Mouse (Mus musculus) intestine, embryonic 14.5 days (tissue): ENCODE data around the gene Ly6g6e. TPM values are rescaled to one million over a fixed set of nuclear protein-coding genes. Genes with fewer than 3 reads are reported as not detected.
A peak's percentile ranks its signal among the peaks of the same experiment; 100 is the strongest.

Experiments used
- ATAC-seq: fragments of 200-750 bp; cut with Nextera tagmentation; replicated peaks from 2 replicates; pipeline ENCODE4 v1.8.0; 2017; ENCODE audit warnings: low read depth, moderate number of reproducible peaks, moderate TSS enrichment, moderate library complexity; ENCODE audit not compliant: low FRiP score, low TSS enrichment
- DNase-seq: peaks from one replicate; pipeline ENCODE4 v3.0.0-alpha.2; 2018; ENCODE audit warnings: low spot score
- H3K27ac ChIP-seq: fragments of 300-500 bp; sonication (generic); 2 replicates; pipeline ENCODE4 v1.5.1; 2014; ENCODE audit warnings: low read depth, mild to moderate bottlenecking, control low read depth
- H3K27me3 ChIP-seq: fragments of 300-500 bp; sonication (generic); replicated peaks from 2 replicates; pipeline ENCODE4 v1.6.1; 2014; ENCODE audit warnings: low read length, control low read depth; ENCODE audit not compliant: control insufficient read depth, insufficient read depth
- H3K36me3 ChIP-seq: fragments of 300-500 bp; sonication (generic); 2 replicates; pipeline ENCODE4 v1.6.1; 2014; ENCODE audit warnings: low read length, control low read depth; ENCODE audit not compliant: control insufficient read depth, insufficient read depth
- H3K4me1 ChIP-seq: fragments of 300-500 bp; sonication (generic); replicated peaks from 2 replicates; pipeline ENCODE4 v1.6.1; 2014; ENCODE audit warnings: low read length, control low read depth, mixed read lengths; ENCODE audit not compliant: control insufficient read depth, insufficient read depth
- H3K4me2 ChIP-seq: fragments of 300-500 bp; sonication (generic); 2 replicates; pipeline ENCODE4 v1.6.1; 2014; ENCODE audit warnings: low read length
- H3K4me3 ChIP-seq: fragments of 300-500 bp; sonication (generic); 2 replicates; pipeline ENCODE4 v1.5.1; 2014; ENCODE audit warnings: low read depth, low read length, control low read depth, mixed read lengths
- H3K9ac ChIP-seq: fragments of 300-500 bp; sonication (generic); 2 replicates; pipeline ENCODE4 v1.6.1; 2014; ENCODE audit warnings: mild to moderate bottlenecking, low read length
- H3K9me3 ChIP-seq: fragments of 300-500 bp; sonication (generic); 2 replicates; pipeline ENCODE4 v1.6.1; 2016; ENCODE audit warnings: low read length, control low read depth; ENCODE audit not compliant: control insufficient read depth
- WGBS: fragments of 180-500 bp; shearing (Covaris S2); extraction: QIAGEN DNeasy Blood & Tissue Kit; methylation state at CpG from one replicate; pipeline ENCODE4 v1.1.7; 2014; 5-methylcytosine and 5-hydroxymethylcytosine counted together
- polyA plus RNA-seq: library from polyadenylated mRNA; unstranded; fragments of >200 nt; fragmentation: Nextera tagmentation; extraction: Ambion mirVana; gene quantifications from 2 replicates; pipeline ENCODE4 v1.2.1, GENCODE M21; 2014

The Ly6g6e gene
- polyA plus RNA-seq, 1 experiment from 2014 or later: 2.8 TPM

GRCm38 (mm10) chr17:35101161-35101560, 24.5 kb downstream of the Ly6g6e start:
- Histone ChIP-seq H3K36me3 (peaks cover 73% of the 10 kb centered on the region), H3K27me3 (no peaks in the 10 kb centered on the region), H3K4me1 (peaks cover 5% of the 10 kb centered on the region), H3K9ac (no peak overlapping the region), H3K27ac (no peak overlapping the region), H3K4me2 (no peak overlapping the region), H3K9me3 (no peaks in the 10 kb centered on the region), H3K4me3 (no peak overlapping the region)
- no peak for ATAC-seq
- DNase-seq: no peak
- WGBS: 89% methylated on average over 11 of the region's 11 CpGs

- WGBS: 68% methylated on average over 8 of the region's 8 CpGs
- Histone ChIP-seq H3K27ac (peak overlapping the region; percentile 9; the same call in 1 of the 2 replicates), H3K4me2 (no peak overlapping the region), H3K9me3 (no peaks in the 10 kb centered on the region), H3K4me1 (peaks cover 5% of the 10 kb centered on the region), H3K9ac (no peak overlapping the region), H3K27me3 (no peaks in the 10 kb centered on the region), H3K36me3 (peaks cover 61% of the 10 kb centered on the region), H3K4me3 (no peak overlapping the region)
- ATAC-seq (no peak), DNase-seq (no peak)
Observed at GRCm38 (mm10) chr17:35102299-35102698, 25.6 kb downstream of the Ly6g6e start.

GRCm38 (mm10) chr17:35103221-35103690, 26.6 kb downstream of the Ly6g6e start:
- no peak overlapping the region for H3K27ac ChIP-seq
- H3K36me3 ChIP-seq: peaks cover 52% of the 10 kb centered on the region
- H3K27me3 ChIP-seq: no peaks in the 10 kb centered on the region
- no peak for DNase-seq
- no peak; the same call in 1 of the 2 replicates for ATAC-seq
- 56% methylated on average over 6 of the region's 6 CpGs for WGBS
- no peak overlapping the region for H3K9ac ChIP-seq
- H3K4me3 ChIP-seq: no peak overlapping the region
- H3K4me1 ChIP-seq: peaks cover 5% of the 10 kb centered on the region
- H3K4me2 ChIP-seq: no peak overlapping the region
- H3K9me3 ChIP-seq: no peaks in the 10 kb centered on the region

- Histone ChIP-seq H3K4me2 (no peak overlapping the region), H3K27me3 (no peaks in the 10 kb centered on the region), H3K36me3 (peaks cover 44% of the 10 kb centered on the region), H3K4me1 (peaks cover 5% of the 10 kb centered on the region), H3K9ac (no peak overlapping the region), H3K4me3 (no peak overlapping the region), H3K9me3 (no peaks in the 10 kb centered on the region), H3K27ac (no peak overlapping the region)
- ATAC-seq (no peak), DNase-seq (no peak)
- 82% methylated on average over 7 of the region's 7 CpGs for WGBS
Observed at GRCm38 (mm10) chr17:35104079-35104478, 27.4 kb downstream of the Ly6g6e start.

GRCm38 (mm10) chr17:35104754-35105153, 28.1 kb downstream of the Ly6g6e start:
- Histone ChIP-seq H3K4me1 (peaks cover 5% of the 10 kb centered on the region), H3K9me3 (no peaks in the 10 kb centered on the region), H3K27me3 (no peaks in the 10 kb centered on the region), H3K9ac (no peak overlapping the region), H3K4me3 (no peak overlapping the region), H3K4me2 (no peak overlapping the region), H3K27ac (no peak overlapping the region), H3K36me3 (peaks cover 37% of the 10 kb centered on the region)
- 73% methylated on average over 6 of the region's 6 CpGs for WGBS
- DNase-seq (no peak), ATAC-seq (no peak)

GRCm38 (mm10) chr17:35105740-35106389, 29.2 kb downstream of the Ly6g6e start:
- H3K4me1 ChIP-seq: peaks cover 5% of the 10 kb centered on the region
- no peak for DNase-seq
- H3K27ac ChIP-seq: no peak overlapping the region
- H3K4me2 ChIP-seq: peak overlapping the region; percentile 12; the same call in 1 of the 2 replicates
- H3K9ac ChIP-seq: no peak overlapping the region
- 29% methylated on average over 13 of the region's 13 CpGs for WGBS
- H3K27me3 ChIP-seq: no peaks in the 10 kb centered on the region
- no peak for ATAC-seq
- H3K9me3 ChIP-seq: no peaks in the 10 kb centered on the region
- no peak overlapping the region for H3K4me3 ChIP-seq
- peaks cover 26% of the 10 kb centered on the region for H3K36me3 ChIP-seq

- H3K9ac ChIP-seq: no peak overlapping the region
- H3K4me1 ChIP-seq: peaks cover 5% of the 10 kb centered on the region
- H3K9me3 ChIP-seq: no peaks in the 10 kb centered on the region
- no peak overlapping the region for H3K4me3 ChIP-seq
- DNase-seq: no peak
- H3K27me3 ChIP-seq: no peaks in the 10 kb centered on the region
- no peak overlapping the region for H3K27ac ChIP-seq
- no peak overlapping the region for H3K4me2 ChIP-seq
- no peak for ATAC-seq
- H3K36me3 ChIP-seq: peaks cover 20% of the 10 kb centered on the region
- 63% methylated on average over 3 of the region's 3 CpGs for WGBS
Observed at GRCm38 (mm10) chr17:35106522-35106921, 29.8 kb downstream of the Ly6g6e start.

GRCm38 (mm10) chr17:35108097-35108496, 31.4 kb downstream of the Ly6g6e start, which contains the start of gene Ly6g5c:
TSS of gene Ly6g5c (plus strand) at chr17:35108279.
- no peak for ATAC-seq
- no peak within 1 kb of the TSS for H3K27ac ChIP-seq
- no peak within 1 kb of the TSS for H3K4me2 ChIP-seq
- no peaks in the 10 kb centered on the region for H3K9me3 ChIP-seq
- peaks cover 4% of the 10 kb centered on the region for H3K36me3 ChIP-seq
- H3K9ac ChIP-seq: no peak within 1 kb of the TSS
- H3K27me3 ChIP-seq: no peaks in the 10 kb centered on the region
- H3K4me3 ChIP-seq: no peak within 1 kb of the TSS
- 79% methylated on average over 6 of the region's 6 CpGs for WGBS
- DNase-seq: no peak
- H3K4me1 ChIP-seq: peaks cover 1% of the 10 kb centered on the region; the same call in 1 of the 2 replicates

GRCm38 (mm10) chr17:35111774-35112173, 35.1 kb downstream of the Ly6g6e start:
- Histone ChIP-seq H3K4me1 (no peaks in the 10 kb centered on the region), H3K36me3 (peaks cover 25% of the 10 kb centered on the region), H3K4me3 (no peak overlapping the region), H3K4me2 (no peak overlapping the region), H3K9me3 (no peaks in the 10 kb centered on the region), H3K9ac (no peak overlapping the region), H3K27ac (no peak overlapping the region), H3K27me3 (no peaks in the 10 kb centered on the region)
- no peak for ATAC-seq
- no peak for DNase-seq
- 76% methylated on average over 9 of the region's 9 CpGs for WGBS
